Mouse (Mus musculus) heart, postnatal 0 days (tissue): Measurements from ENCODE around the gene 9430097D07Rik. TPM values are rescaled to one million over a fixed set of nuclear protein-coding genes. Genes with fewer than 3 reads are reported as not detected.

ENCODE experiments used
- ATAC-seq: fragments of 200-750 bp; cut with Nextera tagmentation; 2 replicates; pipeline ENCODE4 v1.8.0; 2017; ENCODE audit warnings: low read depth, moderate number of reproducible peaks, moderate library complexity; ENCODE audit not compliant: insufficient read depth
- DNase-seq: peaks from one replicate; pipeline ENCODE4 v3.0.0-alpha.2; 2016; ENCODE audit warnings: low spot score
- H3K27ac ChIP-seq: fragments of 300-500 bp; sonication (generic); 2 replicates; pipeline ENCODE4 v1.5.1; 2014; ENCODE audit warnings: low read depth, mild to moderate bottlenecking
- H3K27me3 ChIP-seq: fragments of 300-500 bp; sonication (generic); 2 replicates; pipeline ENCODE4 v1.6.1; 2014; ENCODE audit warnings: low read length, mixed read lengths; ENCODE audit not compliant: control insufficient read depth, insufficient read depth
- H3K36me3 ChIP-seq: fragments of 300-500 bp; sonication (generic); replicated peaks from 2 replicates; pipeline ENCODE4 v1.6.1; 2014; ENCODE audit warnings: low read length, mixed read lengths; ENCODE audit not compliant: control insufficient read depth, insufficient read depth
- H3K4me1 ChIP-seq: fragments of 300-500 bp; sonication (generic); 2 replicates; pipeline ENCODE4 v1.6.1; 2014; ENCODE audit warnings: antibody characterized with exemption; ENCODE audit not compliant: control insufficient read depth, insufficient read depth
- H3K4me2 ChIP-seq: fragments of 300-500 bp; sonication (generic); 2 replicates; pipeline ENCODE4 v1.6.1; 2014; ENCODE audit warnings: low read depth, mild to moderate bottlenecking, low read length, moderate library complexity
- H3K4me3 ChIP-seq: fragments of 300-500 bp; sonication (generic); 2 replicates; pipeline ENCODE4 v1.5.1; 2014; ENCODE audit warnings: low read depth, low read length
- H3K9ac ChIP-seq: fragments of 300-500 bp; sonication (generic); replicated peaks from 2 replicates; pipeline ENCODE4 v1.6.1; 2014; ENCODE audit warnings: low read depth, low read length, mixed read lengths
- H3K9me3 ChIP-seq: fragments of 300-500 bp; sonication (generic); replicated peaks from 2 replicates; pipeline ENCODE4 v1.6.1; 2016; ENCODE audit warnings: low read length; ENCODE audit not compliant: control insufficient read depth
- CTCF ChIP-seq: IDR thresholded peaks from 2 replicates; pipeline ENCODE4 v1.5.1; 2016; ENCODE audit warnings: antibody characterized with exemption, control low read depth, low read depth
- EP300 ChIP-seq: IDR thresholded peaks from 2 replicates; pipeline ENCODE4 v1.6.1; 2016; ENCODE audit warnings: antibody characterized with exemption, low read depth
- WGBS: fragments of 180-500 bp; shearing (Covaris S2); extraction: QIAGEN DNeasy Blood & Tissue Kit; methylation state at CpG from one replicate; pipeline ENCODE4 v1.1.7; 2014; 5-methylcytosine and 5-hydroxymethylcytosine counted together
- polyA plus RNA-seq: library from polyadenylated mRNA; unstranded; fragments of >200 nt; fragmentation: Nextera tagmentation; extraction: Ambion mirVana; gene quantifications from 2 replicates; pipeline ENCODE4 v1.2.1, GENCODE M21; 2015
- total RNA-seq: library from RNA; depleted of rRNA; stranded (reverse); fragments of >200 nt; gene quantifications from 2 replicates; pipeline ENCODE4 v1.2.3, GENCODE M21; 2014; ENCODE audit warnings: low replicate concordance; rRNA removed

Gene 9430097D07Rik
- total and polyA plus RNA-seq, 2 experiments from 2014 or later: not detected

DNA sequence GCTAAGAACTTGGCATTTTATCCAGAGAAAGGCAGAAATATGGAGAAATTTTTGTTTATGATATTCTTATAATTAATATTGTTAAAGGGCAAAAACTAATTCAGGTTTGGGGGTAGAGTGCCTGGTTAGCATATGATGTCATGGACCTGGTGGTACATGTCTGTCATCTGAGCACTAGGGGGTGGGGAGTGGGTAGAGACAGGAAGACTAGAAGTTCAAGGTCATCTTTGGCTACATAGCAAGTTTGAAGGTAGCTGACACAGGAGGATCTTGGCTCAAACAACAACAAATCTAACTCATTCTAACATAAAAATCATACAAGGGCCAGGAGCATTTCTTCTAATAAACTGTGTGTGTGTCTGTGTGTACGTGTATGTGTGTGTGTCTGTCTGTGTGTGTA lies 47.2 kb downstream of the 9430097D07Rik start:
- no peak for DNase-seq
- Histone ChIP-seq H3K9ac (no peak overlapping the region), H3K27ac (no peak overlapping the region), H3K36me3 (no peaks in the 10 kb centered on the region), H3K4me2 (no peak overlapping the region), H3K4me3 (no peak overlapping the region), H3K4me1 (no peaks in the 10 kb centered on the region), H3K27me3 (no peaks in the 10 kb centered on the region), H3K9me3 (no peaks in the 10 kb centered on the region)
- ATAC-seq: no peak
- TF ChIP-seq CTCF: no peak
- no peak for TF ChIP-seq EP300
- WGBS: 91% methylated on average over 1 of the region's 1 CpGs

GRCm38 (mm10) chr2:32527468-32527966 lies 48.0 kb downstream of the 9430097D07Rik start:
- H3K4me3 ChIP-seq: no peak overlapping the region
- no peaks in the 10 kb centered on the region for H3K4me1 ChIP-seq
- ATAC-seq (no peak), DNase-seq (no peak)
- no peaks in the 10 kb centered on the region for H3K36me3 ChIP-seq
- no peak for TF ChIP-seq CTCF
- no peak for TF ChIP-seq EP300
- WGBS: 83% methylated on average over 14 of the region's 14 CpGs
- no peak overlapping the region for H3K9ac ChIP-seq
- no peaks in the 10 kb centered on the region for H3K27me3 ChIP-seq
- H3K9me3 ChIP-seq: no peaks in the 10 kb centered on the region
- H3K4me2 ChIP-seq: no peak overlapping the region
- H3K27ac ChIP-seq: no peak overlapping the region

DNA sequence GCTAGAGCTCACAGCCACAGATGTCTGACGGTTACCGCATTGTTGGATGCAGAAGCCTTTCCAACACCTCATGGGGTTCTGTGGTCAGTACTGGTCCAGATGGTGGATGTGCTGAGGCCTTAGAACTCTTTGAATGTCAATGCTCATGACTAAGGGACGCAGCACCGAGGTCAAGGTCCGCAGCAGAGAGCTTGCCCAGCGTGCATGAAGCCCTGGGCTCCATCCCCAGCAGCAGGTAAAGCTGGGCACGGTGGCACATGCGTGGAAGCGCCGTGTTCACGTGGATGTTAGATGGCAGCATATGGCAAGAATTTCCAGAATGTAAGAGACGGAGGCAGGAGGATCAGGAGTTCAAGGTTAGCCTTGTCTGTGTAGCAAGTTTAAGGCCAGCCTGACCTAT lies 49.7 kb downstream of the 9430097D07Rik start:
- Histone ChIP-seq H3K36me3 (no peaks in the 10 kb centered on the region), H3K9ac (no peak overlapping the region), H3K4me3 (no peak overlapping the region), H3K9me3 (no peaks in the 10 kb centered on the region), H3K27me3 (no peaks in the 10 kb centered on the region), H3K4me2 (no peak overlapping the region), H3K27ac (no peak overlapping the region), H3K4me1 (no peaks in the 10 kb centered on the region)
- WGBS: 86% methylated on average over 12 of the region's 12 CpGs
- ATAC-seq (no peak), DNase-seq (no peak)
- TF ChIP-seq CTCF (no peak), EP300 (no peak)

GRCm38 (mm10) chr2:32524536-32525031 lies 50.9 kb downstream of the 9430097D07Rik start:
- Histone ChIP-seq H3K27me3 (no peaks in the 10 kb centered on the region), H3K27ac (no peak overlapping the region), H3K4me2 (no peak overlapping the region), H3K4me1 (no peaks in the 10 kb centered on the region), H3K9me3 (no peaks in the 10 kb centered on the region), H3K9ac (no peak overlapping the region), H3K4me3 (no peak overlapping the region), H3K36me3 (no peaks in the 10 kb centered on the region)
- no peak for DNase-seq
- WGBS: 89% methylated on average over 13 of the region's 13 CpGs
- TF ChIP-seq CTCF (no peak), EP300 (no peak)
- ATAC-seq: no peak

Other genes starting within 250 kb of the 9430097D07Rik start
- 61.9 and 79.9 TPM in 2 replicates for gene Ciz1, start 223.4 kb downstream of the 9430097D07Rik start, total RNA-seq
- 17.6 and 18.5 TPM in 2 replicates for gene Ciz1, start 223.4 kb downstream of the 9430097D07Rik start, polyA plus RNA-seq
- 3.4 and 10.3 TPM in 2 replicates for gene Dnm1, start 222.3 kb downstream of the 9430097D07Rik start, total RNA-seq
- 1.5 and 1.6 TPM in 2 replicates for gene Dnm1, start 222.3 kb downstream of the 9430097D07Rik start, polyA plus RNA-seq
- 159 and 195 TPM in 2 replicates for gene 1110008P14Rik, start 193.7 kb downstream of the 9430097D07Rik start, total RNA-seq
- 77.0 and 84.9 TPM in 2 replicates for gene 1110008P14Rik, start 193.7 kb downstream of the 9430097D07Rik start, polyA plus RNA-seq
- 1.1 and 6.0 TPM in 2 replicates for gene Lcn2, start 187.4 kb downstream of the 9430097D07Rik start, total RNA-seq
- gene Lcn2, start 187.4 kb downstream of the 9430097D07Rik start, polyA plus RNA-seq: 1.8 and 2.0 TPM in 2 replicates
- 33.9 and 46.7 TPM in 2 replicates for gene Ptges2, start 179.8 kb downstream of the 9430097D07Rik start, total RNA-seq
- gene Ptges2, start 179.8 kb downstream of the 9430097D07Rik start, polyA plus RNA-seq: 62.6 and 65.4 TPM in 2 replicates
- gene Naif1, start 125.2 kb downstream of the 9430097D07Rik start, total RNA-seq: 3.2 and 4.2 TPM in 2 replicates
- 3.3 and 3.5 TPM in 2 replicates for gene Naif1, start 125.2 kb downstream of the 9430097D07Rik start, polyA plus RNA-seq
- 12.5 and 16.0 TPM in 2 replicates for gene Slc25a25, start 124.2 kb downstream of the 9430097D07Rik start, total RNA-seq
- 6.5 and 6.6 TPM in 2 replicates for gene Slc25a25, start 124.2 kb downstream of the 9430097D07Rik start, polyA plus RNA-seq
- gene Fam102a, start 40.4 kb downstream of the 9430097D07Rik start, total RNA-seq: 11.2 and 12.3 TPM in 2 replicates
- gene Fam102a, start 40.4 kb downstream of the 9430097D07Rik start, polyA plus RNA-seq: 2.8 and 3.1 TPM in 2 replicates
- gene Dpm2, start 4.8 kb downstream of the 9430097D07Rik start, total RNA-seq: 17.9 and 31.0 TPM in 2 replicates
- 56.1 and 58.4 TPM in 2 replicates for gene Dpm2, start 4.8 kb downstream of the 9430097D07Rik start, polyA plus RNA-seq
- not detected in 2 replicates for gene Pip5kl1, start 887 bp downstream of the 9430097D07Rik start, total RNA-seq
- gene Pip5kl1, start 887 bp downstream of the 9430097D07Rik start, polyA plus RNA-seq: 0.18 TPM in 1 of 2 replicates, not detected in the other
- 25.7 and 28.0 TPM in 2 replicates for gene St6galnac4, start 11.4 kb upstream of the 9430097D07Rik start, total RNA-seq
- 25.5 and 27.0 TPM in 2 replicates for gene St6galnac4, start 11.4 kb upstream of the 9430097D07Rik start, polyA plus RNA-seq
- gene St6galnac6, start 24.0 kb upstream of the 9430097D07Rik start, total RNA-seq: 102 and 117 TPM in 2 replicates
- gene St6galnac6, start 24.0 kb upstream of the 9430097D07Rik start, polyA plus RNA-seq: 44.1 and 44.3 TPM in 2 replicates
- gene Ak1, start 46.1 kb upstream of the 9430097D07Rik start, total RNA-seq: 544 and 572 TPM in 2 replicates
- gene Ak1, start 46.1 kb upstream of the 9430097D07Rik start, polyA plus RNA-seq: 721 and 737 TPM in 2 replicates
- 123 and 148 TPM in 2 replicates for gene Eng, start 70.9 kb upstream of the 9430097D07Rik start, total RNA-seq
- 133 and 137 TPM in 2 replicates for gene Eng, start 70.9 kb upstream of the 9430097D07Rik start, polyA plus RNA-seq
- gene Fpgs, start 128.5 kb upstream of the 9430097D07Rik start, total RNA-seq: 13.6 and 14.5 TPM in 2 replicates
- gene Fpgs, start 128.5 kb upstream of the 9430097D07Rik start, polyA plus RNA-seq: 8.5 and 10.9 TPM in 2 replicates
- gene Cdk9, start 137.4 kb upstream of the 9430097D07Rik start, total RNA-seq: 42.4 and 58.4 TPM in 2 replicates
- gene Cdk9, start 137.4 kb upstream of the 9430097D07Rik start, polyA plus RNA-seq: 33.1 and 35.5 TPM in 2 replicates
- gene Sh2d3c, start 145.4 kb upstream of the 9430097D07Rik start, total RNA-seq: 17.0 and 26.2 TPM in 2 replicates
- gene Sh2d3c, start 145.4 kb upstream of the 9430097D07Rik start, polyA plus RNA-seq: 22.9 and 24.2 TPM in 2 replicates
- not detected in 2 replicates for gene 6330409D20Rik, start 165.3 kb upstream of the 9430097D07Rik start, total RNA-seq
- gene 6330409D20Rik, start 165.3 kb upstream of the 9430097D07Rik start, polyA plus RNA-seq: 0.15 TPM in 1 of 2 replicates, not detected in the other
- 34.6 and 65.3 TPM in 2 replicates for gene Tor2a, start 181.6 kb upstream of the 9430097D07Rik start, total RNA-seq
- gene Tor2a, start 181.6 kb upstream of the 9430097D07Rik start, polyA plus RNA-seq: 27.5 and 28.5 TPM in 2 replicates
- gene Ttc16, start 199.9 kb upstream of the 9430097D07Rik start, total RNA-seq: 1.9 TPM in 1 of 2 replicates, not detected in the other
- gene Ttc16, start 199.9 kb upstream of the 9430097D07Rik start, polyA plus RNA-seq: 0.08 and 0.21 TPM in 2 replicates
- 4.8 and 5.3 TPM in 2 replicates for gene Ptrh1, start 200.1 kb upstream of the 9430097D07Rik start, total RNA-seq
- 2.6 and 2.9 TPM in 2 replicates for gene Ptrh1, start 200.1 kb upstream of the 9430097D07Rik start, polyA plus RNA-seq
- not detected in 2 replicates for gene Cfap157, start 208.7 kb upstream of the 9430097D07Rik start, total RNA-seq
- gene Cfap157, start 208.7 kb upstream of the 9430097D07Rik start, polyA plus RNA-seq: 0.22 and 0.56 TPM in 2 replicates